Mouse (Mus musculus): ENCODE measurements around the gene H2-Q4.

DNA sequence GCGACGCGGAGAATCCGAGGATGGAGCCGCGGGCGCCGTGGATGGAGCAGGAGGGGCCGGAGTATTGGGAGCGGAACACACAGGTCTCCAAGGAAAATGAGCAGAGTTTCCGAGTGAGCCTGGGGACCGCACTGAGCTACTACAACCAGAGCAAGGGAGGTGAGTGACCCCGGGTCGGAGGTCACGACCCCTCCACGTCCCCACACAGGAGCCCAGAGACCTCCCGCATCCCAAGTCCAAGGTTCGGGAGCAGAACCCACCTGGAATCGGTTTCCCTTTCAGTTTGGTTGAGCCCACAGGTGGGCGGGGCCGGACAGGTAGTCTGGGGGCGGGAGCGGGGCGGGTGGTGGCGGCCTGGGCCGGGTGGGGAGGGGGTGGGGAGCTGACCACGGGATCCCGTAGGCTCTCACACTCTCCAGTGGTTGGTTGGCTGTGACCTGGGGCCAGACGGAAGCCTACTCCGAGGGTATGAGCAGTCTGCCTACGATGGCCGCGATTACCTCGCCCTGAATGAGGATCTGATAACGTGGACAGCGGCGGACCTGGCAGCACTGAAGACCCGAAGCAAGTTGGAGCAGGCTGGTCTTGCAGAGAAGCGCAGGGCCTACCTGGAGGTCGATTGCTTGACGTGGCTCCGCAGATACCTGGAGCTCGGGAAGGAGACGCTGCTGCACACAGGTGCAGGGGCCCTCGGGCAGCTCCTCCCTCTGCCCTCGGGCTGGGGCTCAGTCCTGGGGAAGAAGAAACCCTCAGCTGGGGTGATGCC is 36.5 kb upstream of the H2-Q4 start:
- TF ChIP-seq CTCF (IDR thresholded peaks at IDR 0.05; ENCODE audit: borderline replicate concordance, control insufficient read depth, extremely low read depth, insufficient read depth, low read length, poor library complexity) (no peak), POLR2A (IDR thresholded peaks at IDR 0.05; ENCODE audit: control insufficient read depth, extremely low read depth, insufficient read depth, low read length, poor library complexity) (no peak)

Measured in thymus, adult 2 months (tissue).